Mouse (Mus musculus): ENCODE measurements around the gene Slco6c1. TPM values are rescaled to one million over a fixed set of nuclear protein-coding genes. Genes with fewer than 3 reads are reported as not detected.

Gene Slco6c1
- not detected for polyA plus RNA-seq (2017; shearing (Covaris generic))

DNA sequence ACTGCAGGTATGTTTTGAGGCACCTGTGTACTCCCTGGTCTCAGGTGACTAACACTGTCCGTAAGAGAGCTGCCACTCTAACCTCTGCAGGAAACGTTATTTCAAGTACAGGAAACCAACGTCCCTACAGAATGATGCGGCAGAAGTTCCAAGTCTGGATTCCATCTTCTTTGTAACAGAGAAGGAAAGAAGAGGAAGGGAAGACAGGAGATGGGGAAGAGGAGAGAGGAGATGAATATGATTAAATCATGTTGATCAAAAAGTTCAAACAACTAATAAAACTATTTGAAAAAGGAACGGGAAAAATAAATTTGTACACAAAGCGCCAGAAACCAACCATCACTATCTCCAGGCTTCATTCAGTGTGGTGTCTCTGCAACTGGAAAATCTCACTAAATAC lies at the start of gene Slco6c1:
Slco6c1 (minus strand) TSS at position 101 of the 400 bp plus-strand sequence.

Measured in naive thymus-derived CD4-positive, alpha-beta T cell, adult 5 months (primary cell).